Mouse (Mus musculus): ENCODE measurements around the gene Hmbs. TPM values are rescaled to one million over a fixed set of nuclear protein-coding genes. Genes with fewer than 3 reads are reported as not detected.
"Not testable (repeated sequence)": the region's sequence is repeated elsewhere in the genome, so short reads cannot be mapped to it uniquely, and the experiment has no call there.

Gene Hmbs
- 498 and 537 TPM in 2 replicates for total RNA-seq (2014; fragmentation: Nextera tagmentation)
- total RNA-seq (2017): 135 and 240 TPM in 2 replicates

DNA sequence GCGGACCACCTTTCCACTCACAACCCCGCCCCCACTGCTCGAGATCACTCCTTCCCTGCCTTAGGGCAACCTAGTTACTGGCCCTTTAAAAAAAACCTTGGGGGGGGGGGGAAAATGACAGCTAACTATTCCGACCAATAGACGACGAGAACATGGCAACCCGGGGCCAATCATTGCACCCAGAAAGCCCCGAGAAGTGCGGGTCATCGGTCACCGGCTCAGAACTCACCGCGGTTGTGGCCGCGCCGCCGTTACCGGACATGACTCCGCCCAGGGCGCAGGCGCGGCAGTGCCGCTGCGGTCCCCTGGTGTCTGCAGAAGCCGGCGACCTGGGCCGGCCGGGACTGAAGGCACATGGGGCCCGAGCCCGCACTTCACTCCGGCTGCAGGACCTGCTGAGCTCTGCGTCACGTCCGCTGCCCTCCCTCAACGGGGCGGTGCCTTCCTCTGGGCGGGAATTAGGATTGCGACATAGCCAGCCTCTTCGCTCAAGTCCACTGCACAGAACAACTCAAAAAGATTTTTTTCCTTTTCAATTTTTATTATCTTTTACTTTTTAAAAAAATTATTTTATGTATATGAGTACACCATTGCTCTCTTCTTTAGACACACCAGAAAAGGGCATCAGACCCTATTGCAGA lies at the start of gene Hmbs:
Gene Hmbs, minus strand, starts transcription at position 448 of the 641 bp plus-strand sequence.
- ATAC-seq (replicated peaks; ENCODE audit: low FRiP score, low TSS enrichment, poor library complexity, severe bottlenecking): peak; percentile 61

DNA sequence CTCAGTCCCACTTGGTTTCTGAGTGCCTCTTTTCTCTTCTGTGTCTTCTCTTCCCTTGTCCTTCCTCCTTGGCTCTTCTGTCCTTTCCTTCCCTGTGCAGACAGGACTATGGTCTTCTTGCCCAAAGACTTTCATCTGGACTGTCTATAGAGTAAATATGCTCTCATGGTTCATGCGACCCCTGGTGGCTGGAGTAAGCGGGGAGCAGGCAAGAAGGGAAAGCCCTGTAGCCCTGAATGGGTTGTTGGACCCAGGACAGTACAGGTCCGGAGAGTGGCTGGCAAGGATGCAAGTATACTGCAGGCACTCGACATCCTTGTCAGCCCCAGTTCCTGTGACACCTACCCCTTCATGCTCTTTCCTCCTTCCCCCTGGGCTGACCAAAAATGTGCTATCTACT lies 47.4 kb upstream of the Hmbs start:
- peak; percentile 69 for ATAC-seq (replicated peaks; ENCODE audit: low FRiP score, low TSS enrichment, poor library complexity, severe bottlenecking)

DNA sequence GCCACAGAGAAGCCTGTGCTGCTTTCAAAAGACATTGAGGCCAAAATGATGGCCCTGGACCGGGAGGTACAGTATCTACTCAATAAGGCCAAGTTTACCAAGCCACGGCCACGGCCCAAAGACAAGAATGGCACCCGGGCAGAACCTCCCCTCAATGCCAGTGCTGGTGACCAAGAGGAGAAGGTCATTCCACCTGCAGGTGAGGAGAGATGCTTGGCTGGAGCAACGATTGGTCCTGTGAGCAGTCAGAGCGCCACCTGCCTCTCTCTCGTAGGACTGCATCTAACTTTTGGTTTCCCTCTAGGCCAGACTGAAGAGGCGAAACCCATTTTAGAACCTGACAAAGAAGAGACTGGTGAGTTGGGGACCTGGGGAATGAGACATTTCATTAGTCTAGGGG lies 45.2 kb upstream of the Hmbs start:
- peak; percentile 74 for ATAC-seq (replicated peaks; ENCODE audit: low FRiP score, low TSS enrichment, poor library complexity, severe bottlenecking)

DNA sequence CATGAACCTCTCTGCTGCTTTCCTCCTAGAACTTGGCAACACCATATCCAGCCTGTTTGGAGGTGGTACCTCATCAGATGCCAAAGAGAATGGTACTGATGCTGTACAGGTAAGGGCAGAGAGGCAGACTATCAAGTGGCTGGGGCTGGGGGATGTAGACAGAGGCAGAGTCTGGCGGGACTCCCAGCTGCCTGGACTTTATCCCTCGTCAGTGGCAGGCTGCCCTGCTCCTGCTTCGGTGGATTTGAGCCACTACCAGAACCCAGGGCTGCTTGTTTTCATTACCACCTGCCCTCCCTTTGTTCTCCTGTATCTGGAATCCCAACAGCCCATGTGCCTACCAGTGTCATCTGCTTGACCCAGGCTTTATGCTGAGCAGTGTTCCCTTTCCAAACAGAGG lies 43.2 kb upstream of the Hmbs start:
- ATAC-seq (replicated peaks; ENCODE audit: low FRiP score, low TSS enrichment, poor library complexity, severe bottlenecking): no peak

DNA sequence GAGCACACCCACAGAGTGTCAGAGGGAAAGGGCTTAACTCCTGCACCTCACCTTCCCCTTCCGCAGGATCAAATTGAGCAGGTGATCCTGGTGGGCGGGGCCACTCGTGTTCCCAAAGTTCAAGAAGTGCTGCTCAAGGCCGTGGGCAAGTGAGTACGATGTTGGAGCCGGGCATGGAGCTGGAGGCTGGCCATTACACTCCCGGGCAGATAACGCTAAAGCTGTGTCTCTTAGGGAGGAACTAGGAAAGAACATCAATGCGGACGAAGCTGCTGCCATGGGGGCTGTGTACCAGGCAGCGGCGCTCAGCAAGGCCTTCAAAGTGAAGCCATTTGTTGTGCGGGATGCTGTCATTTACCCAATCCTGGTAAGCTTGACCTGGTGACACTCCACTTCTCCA lies 40.6 kb upstream of the Hmbs start:
- no peak for ATAC-seq (replicated peaks; ENCODE audit: low FRiP score, low TSS enrichment, poor library complexity, severe bottlenecking)

DNA sequence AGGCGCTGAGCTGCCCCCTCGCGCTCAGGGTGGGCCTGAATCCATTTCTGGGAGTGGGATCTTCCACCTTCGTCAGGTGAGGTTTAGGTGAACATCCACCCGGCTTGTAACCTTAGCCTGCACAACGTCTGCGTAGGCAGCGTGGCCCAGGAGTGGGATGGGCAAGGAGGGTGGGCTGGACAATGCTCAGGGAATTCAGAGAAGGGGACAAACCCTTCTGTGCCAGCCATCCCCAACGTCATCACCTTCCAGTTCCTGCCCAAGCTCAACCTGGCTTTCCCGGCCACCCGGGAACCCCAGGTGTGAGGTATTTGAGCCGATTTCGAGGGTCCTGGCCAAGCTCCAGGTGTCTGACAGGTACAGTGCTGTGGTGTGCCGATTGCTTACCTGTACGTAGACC lies 35.8 kb upstream of the Hmbs start:
- ATAC-seq (replicated peaks; ENCODE audit: low FRiP score, low TSS enrichment, poor library complexity, severe bottlenecking): no peak

DNA sequence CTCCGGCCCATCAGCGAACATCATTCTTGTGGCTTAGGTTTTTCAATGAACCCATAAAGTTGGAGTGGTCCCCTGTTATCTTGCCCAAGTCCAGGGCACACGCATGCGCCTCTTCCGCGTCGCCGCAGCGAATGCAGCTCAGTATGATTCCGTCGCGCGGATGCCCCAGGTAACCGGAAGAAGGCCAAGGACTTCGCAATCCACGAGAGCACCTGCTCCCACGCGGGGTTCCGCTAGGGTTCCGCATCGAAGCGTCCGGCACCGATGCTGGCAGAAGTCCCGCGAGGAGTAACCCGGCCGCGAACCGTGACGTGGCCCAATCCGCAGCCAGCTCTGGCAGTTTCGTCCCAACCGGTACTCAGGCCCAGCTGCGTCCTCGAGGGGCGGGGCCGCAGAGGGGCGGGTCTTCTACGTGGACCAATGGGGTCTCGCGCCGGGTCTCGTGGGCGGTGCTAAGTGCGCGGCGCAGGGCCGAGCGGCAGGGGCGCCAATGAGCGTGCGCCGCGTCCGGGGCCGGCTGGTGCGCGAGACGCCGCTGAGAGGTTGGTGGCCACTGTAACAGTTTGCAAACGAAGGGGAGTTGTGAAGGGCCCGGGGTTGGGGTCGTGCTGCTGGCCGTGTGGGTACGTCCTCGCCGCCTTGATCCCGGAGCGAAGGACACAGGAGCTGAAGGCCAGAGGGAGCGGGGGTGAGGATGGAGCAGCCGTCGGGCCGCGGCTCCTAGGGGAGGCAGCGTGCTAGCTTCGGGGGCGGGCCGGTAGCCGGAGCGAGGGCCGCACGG lies 35.2 kb upstream of the Hmbs start, which contains the start of gene Hyou1:
Gene Hyou1, plus strand, starts transcription at position 437 of the 781 bp plus-strand sequence.
- peak; percentile 96 for ATAC-seq (replicated peaks; ENCODE audit: low FRiP score, low TSS enrichment, poor library complexity, severe bottlenecking)

DNA sequence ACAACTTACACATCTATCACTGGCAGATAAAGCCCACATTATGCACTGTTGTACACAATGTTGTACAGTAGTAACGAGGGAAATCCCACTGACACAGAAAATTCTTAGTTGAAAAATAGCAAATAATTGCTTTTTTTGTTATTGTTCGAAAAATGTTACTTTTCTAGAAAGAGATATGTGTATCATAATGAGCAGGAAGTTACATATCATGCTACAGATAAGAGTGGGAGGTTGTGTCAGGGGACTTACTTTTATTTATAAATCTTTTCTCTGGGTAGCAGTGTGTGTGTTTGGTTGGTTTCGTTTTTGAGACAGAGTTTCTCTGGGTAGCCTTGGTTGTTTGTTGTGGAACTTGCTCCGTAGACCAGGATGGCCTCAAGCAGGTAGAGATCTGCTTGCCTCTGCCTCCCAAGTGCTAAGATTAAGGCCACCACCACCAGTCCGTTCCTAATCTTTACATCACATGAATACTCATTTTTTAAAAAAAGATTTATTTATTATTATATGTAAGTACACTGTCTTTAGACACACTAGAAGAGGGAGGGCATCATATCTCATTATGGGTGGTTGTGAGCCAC lies 34.2 kb upstream of the Hmbs start:
- ATAC-seq (replicated peaks; ENCODE audit: low FRiP score, low TSS enrichment, poor library complexity, severe bottlenecking): no peak

DNA sequence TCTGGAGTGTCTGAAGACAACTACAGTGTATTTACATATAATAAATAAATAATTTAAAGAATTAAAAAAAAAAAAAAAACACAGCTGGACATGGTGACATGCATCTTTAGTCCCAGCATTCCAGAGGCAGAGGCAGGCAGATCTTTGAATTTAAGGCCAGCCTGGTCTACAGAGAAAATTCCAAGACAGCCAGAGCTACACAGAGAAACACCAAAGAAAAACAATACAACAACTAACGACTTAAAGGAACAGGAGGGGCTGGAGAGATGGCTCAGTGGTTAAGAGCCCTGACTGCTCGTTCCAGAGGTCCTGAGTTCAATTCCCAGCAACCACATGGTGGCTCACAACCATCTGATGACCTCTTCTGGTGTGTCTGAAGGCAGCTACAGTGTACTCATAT lies 33.3 kb upstream of the Hmbs start:
- ATAC-seq (replicated peaks; ENCODE audit: low FRiP score, low TSS enrichment, poor library complexity, severe bottlenecking): not testable (repeated sequence)

DNA sequence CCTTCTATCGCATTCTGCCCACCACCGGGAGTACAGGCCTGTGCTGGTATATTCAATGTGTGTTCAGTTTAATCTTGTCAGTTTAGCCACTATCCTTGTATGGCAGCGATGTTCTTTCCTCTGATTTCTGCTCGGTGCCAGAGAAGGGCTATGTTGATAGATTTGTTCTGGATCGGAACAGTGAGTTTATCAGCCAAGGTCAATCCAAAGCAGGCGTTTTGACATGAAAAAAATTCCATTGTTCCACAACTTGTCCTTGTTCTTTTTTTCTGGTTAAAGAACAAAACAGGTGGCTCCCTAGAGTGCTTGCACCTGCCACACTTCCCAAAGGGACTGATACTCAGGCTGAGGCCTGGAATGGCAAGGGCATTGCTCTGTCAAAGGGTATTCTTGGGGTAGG lies 32.1 kb upstream of the Hmbs start:
- ATAC-seq (replicated peaks; ENCODE audit: low FRiP score, low TSS enrichment, poor library complexity, severe bottlenecking): no peak

DNA sequence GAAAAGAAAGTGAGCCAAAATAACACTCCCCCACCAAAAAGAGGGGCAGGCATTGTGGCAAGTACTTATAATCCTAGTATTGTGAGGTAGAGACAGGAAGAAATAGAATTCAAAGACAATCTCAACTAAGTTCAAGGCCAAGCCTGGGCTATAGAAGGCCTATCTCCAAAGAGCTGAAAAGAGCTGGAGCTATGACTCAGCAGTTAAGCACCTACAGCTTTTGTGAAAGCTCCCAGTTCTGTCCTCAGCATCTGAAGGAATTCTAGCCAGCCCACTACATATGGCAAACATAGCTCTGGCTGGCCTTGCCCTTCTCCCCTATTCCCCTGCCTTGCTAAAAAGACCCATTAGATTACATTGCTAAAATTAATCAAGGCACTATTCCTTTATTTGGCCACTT lies 29.4 kb upstream of the Hmbs start:
- ATAC-seq (replicated peaks; ENCODE audit: low FRiP score, low TSS enrichment, poor library complexity, severe bottlenecking): no peak

DNA sequence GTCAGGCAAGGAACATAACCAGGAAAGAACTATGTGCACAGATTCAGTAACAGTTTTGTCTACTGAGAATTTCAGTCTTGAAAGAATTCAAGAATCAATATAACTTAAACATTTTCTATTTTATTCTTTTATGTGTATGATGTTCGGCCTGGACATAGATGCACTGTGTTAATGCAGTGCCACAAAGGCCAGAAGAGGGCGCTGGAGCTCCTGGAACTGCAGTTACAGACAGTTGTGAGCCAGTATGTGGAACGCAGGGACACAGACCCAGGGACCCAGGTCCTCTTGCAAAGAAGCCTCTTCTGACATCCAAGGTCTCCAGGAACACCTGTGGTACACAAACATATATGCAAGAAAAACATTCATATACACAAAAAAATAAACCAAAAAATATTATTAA lies 20.5 kb upstream of the Hmbs start:
- no peak for ATAC-seq (replicated peaks; ENCODE audit: low FRiP score, low TSS enrichment, poor library complexity, severe bottlenecking)

DNA sequence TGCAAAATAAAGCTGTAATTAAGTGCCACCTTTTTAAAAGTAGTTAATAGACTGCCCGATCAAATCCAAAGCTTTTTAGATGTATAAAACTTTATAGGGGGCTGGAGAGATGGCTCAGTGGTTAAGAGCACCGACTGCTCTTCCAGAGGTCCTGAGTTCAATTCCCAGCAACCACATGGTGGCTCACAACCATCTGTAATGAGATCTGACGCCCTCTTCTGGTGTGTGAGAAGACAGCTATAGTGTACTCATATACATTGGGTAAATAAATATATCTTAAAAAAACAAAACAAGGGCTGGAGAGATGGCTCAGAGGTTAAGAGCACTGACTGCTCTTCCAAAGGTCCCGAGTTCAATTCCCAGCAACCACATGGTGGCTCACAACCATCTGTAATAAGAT lies 17.9 kb upstream of the Hmbs start:
- not testable (repeated sequence) for ATAC-seq (replicated peaks; ENCODE audit: low FRiP score, low TSS enrichment, poor library complexity, severe bottlenecking)

DNA sequence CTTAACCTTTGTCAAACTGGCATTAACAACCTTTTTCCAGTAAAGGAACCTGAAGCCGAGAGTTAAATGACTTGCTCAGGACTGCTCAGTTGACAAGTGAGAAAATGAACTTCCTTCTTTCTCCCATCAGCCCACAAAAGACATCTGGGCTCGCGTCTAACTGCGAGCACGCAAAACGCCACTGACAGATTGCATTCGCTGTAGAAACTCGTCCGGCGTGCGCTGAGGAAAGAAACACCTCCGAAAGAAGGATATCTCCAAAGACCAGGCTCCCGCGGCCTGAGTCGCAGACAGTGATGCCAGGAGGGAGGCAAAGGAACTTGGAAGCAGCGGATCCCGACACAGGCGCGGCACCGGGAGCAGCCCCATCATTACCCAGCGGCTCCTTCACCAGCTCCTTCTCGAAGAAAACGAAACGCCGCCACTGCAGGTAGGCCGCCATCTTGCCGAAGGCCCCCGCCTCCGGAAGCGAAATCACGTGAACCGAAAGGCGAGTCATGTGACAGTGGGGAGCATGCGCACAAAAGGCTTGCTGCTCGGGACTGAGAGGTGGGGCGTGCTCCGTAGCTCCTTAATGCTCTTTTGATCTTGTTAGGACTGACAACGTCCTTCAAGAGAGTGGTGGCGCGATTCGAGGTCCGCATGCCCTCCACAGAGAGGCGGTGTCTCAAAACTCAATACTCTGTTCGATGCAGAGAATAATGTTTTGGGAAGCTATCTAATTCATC lies 17.3 kb upstream of the Hmbs start, which contains the start of gene Vps11:
Gene Vps11, minus strand, starts transcription at position 481 of the 728 bp plus-strand sequence.
- peak; percentile 93 for ATAC-seq (replicated peaks; ENCODE audit: low FRiP score, low TSS enrichment, poor library complexity, severe bottlenecking)

DNA sequence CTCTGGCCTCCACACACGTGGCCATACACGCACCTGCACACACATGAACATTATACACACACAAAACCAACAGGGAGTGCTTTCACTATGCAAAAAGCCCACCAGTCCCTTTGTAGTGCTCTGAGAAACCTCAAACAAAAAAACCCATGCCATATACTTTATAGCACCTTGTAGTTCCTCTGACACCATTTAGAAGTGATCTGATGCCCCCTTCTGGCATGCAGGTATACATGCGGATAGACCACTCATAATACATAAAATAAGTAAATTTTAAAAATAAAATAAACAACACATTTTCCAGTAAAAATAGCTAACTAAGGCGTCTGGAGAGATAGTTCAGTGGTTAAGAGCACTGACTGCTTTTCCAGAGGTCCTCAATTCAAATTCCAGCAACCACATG lies 13.2 kb upstream of the Hmbs start:
- 0 out of 2 replicates have a peak, but pooled peaks have one; percentile 38 for ATAC-seq (replicated peaks; ENCODE audit: low FRiP score, low TSS enrichment, poor library complexity, severe bottlenecking)

DNA sequence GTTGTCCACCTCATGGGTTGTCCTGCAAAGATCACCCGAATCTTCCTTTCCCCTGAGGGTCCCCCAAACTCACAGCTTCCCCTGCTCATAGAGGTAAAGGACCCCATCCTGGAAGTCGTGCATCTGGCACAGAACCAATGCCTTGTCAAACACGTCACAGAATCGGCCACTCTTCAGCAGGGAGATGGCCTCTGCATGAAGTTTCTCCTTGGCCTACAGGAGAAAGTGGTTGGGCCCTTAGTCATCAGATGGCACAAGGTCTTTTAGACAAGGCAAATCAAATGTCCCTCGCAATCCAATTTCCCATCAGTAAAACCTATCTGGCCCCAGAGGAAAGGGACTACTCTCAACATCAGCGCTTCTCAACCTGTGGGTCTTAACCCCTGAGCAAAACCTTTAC lies 9.1 kb upstream of the Hmbs start:
- no peak for ATAC-seq (replicated peaks; ENCODE audit: low FRiP score, low TSS enrichment, poor library complexity, severe bottlenecking)

DNA sequence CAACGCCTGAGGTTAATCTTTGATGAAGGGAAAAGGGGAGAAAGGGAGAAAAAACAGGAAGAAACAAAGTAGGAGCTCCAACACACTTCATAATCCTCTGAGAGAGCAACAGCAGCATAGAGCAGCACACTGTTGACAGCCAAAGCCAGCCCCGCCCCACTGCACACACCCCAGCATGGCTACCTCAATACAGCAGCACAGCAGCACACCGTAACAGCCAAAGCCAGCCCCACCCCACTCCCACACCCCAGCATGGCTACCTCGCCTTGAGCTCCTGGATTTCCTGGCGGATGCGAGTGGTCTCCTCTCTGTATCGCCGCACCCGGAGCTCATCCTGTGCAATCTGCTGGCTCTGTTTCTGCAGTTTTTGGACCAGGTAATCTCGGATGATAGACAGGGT lies 8.3 kb upstream of the Hmbs start:
- no peak for ATAC-seq (replicated peaks; ENCODE audit: low FRiP score, low TSS enrichment, poor library complexity, severe bottlenecking)

DNA sequence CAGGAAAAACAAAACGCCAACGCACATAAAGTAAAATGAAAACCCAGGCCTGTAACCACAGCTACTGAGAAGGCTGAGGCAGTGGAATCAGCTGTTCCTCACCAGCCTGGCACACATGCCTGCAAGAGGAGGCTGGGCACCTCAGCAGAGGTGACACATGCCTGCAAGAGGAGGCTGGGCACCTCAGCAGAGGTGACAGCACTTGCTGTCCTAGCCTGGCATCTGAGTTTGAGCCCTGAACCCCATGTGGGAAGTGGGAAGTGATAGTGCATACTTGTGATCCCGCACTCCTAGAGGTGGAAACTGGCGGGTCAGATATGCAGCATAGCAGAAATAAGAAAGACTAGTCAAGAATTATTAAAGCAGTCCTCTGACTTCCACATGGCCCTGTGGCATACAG lies 7.4 kb upstream of the Hmbs start:
- no peak for ATAC-seq (replicated peaks; ENCODE audit: low FRiP score, low TSS enrichment, poor library complexity, severe bottlenecking)

DNA sequence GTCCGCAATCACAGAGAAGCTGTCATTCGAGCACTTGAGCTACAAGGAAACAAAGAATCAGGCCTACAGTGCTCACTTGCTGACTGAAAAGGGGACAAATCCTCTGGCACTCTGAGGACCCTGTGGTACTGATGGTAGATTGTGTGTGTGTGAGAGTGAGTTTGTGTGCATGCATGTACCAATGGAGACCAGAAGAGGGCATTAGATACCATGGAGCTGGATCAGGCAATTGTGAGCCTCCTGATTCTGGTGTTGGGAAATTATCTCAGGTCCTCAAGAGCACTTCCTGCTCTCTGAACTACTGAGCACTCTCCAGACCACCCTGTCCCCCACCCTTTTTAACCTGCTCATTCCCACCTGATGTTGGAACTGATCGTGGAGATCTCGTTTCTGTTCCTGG lies 4.5 kb upstream of the Hmbs start:
- no peak for ATAC-seq (replicated peaks; ENCODE audit: low FRiP score, low TSS enrichment, poor library complexity, severe bottlenecking)

DNA sequence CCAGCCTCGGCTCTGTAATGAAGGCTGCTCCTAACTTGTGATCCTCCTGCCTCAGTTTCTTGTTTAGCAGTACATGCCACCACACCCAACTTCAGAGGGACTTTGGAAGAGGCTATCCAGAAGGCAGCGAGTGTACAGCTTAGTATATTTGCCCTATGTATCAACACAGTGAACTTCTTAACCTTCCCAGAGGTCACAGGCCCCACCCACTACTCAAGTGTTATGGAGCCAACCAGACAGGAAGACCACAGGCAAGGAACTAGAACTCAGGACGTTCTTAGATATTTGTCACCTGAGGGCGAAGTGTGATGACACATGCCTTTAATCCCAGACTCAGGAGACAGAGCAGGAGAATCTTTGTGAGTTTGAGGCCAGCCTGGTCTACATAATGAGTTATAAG lies 3.6 kb upstream of the Hmbs start:
- ATAC-seq (replicated peaks; ENCODE audit: low FRiP score, low TSS enrichment, poor library complexity, severe bottlenecking): no peak
